Mouse (Mus musculus): ENCODE data around the gene Fbxl17. TPM values are rescaled to one million over a fixed set of nuclear protein-coding genes. Genes with fewer than 3 reads are reported as not detected.

The Fbxl17 gene
- total RNA-seq, 2 experiments from 2014 or later = 46.3 to 49.5 TPM

DNA sequence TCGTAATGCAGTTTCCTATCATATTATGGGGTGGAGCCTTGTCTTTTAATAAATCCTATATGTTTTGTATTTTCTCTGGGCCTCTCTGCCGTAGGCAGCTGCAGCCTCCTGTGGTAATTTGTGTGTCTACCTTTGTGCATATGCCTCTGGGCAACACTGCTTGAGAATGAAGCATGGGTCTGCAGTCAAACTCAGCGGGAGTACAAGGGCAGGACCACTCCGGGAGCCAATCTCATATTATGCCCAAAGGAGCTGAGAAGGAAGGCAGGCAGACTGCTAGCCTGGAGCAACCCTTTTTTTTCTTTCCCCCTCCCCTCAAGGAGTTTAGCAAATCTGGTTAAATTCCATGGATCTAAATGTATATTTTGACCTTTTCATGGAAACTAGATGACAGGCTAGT lies 392.3 kb downstream of the Fbxl17 start:
- no peak for TF ChIP-seq CTCF (IDR thresholded peaks at IDR 0.05)
- intact Hi-C loops (cut with DNase I) = no loop called here

DNA sequence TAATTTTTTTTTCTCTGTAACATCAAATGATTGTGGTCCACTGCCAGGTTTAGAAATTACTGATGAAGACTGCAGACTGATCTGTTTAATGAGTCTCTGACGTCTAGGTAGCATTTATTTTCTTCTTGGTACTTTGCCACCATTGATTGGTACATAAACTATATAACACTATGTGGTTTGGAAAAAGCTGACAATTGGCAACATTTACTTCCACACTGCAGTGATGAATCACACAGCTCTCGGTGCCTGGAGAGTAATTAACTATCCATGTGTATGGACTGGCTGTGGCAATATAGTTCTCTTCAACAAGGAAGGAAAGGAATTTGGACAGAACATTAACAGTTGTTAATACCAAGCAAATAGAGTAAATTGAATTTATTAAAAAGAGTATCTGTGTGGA lies 404.3 kb downstream of the Fbxl17 start:
- DNase-seq = no peak
- intact Hi-C loops (cut with DNase I) = no loop called here
- Histone ChIP-seq H3K27ac (no peak overlapping the region), H3K4me3 (no peak overlapping the region)
- TF ChIP-seq CTCF (IDR thresholded peaks at IDR 0.05) = no peak

More for the DNA sequence above, 392.3 kb downstream of the Fbxl17 start:
- H3K4me3 ChIP-seq = no peak overlapping the region
- H3K27ac ChIP-seq = no peak overlapping the region
- no peak for DNase-seq

DNA sequence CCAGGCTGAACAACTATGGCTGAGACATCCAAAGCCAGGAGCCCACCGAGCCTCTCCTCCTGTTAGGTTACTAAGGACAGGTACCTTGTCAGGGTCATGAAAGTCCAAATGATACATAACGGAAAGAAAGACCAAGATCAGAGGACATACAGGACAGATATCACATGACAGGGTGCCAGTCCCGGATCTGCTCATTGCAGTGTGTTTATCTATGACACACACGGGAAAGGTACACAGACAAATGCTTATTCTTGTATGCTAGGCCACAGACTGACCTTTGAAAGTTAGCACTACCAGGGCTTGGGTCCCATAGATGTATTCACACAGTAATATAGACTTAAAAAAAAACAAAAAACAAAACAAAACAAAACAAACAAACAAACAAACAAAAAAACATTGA lies 404.8 kb downstream of the Fbxl17 start:
- Histone ChIP-seq H3K4me3 (no peak overlapping the region), H3K27ac (no peak overlapping the region)
- no peak for DNase-seq
- TF ChIP-seq CTCF (IDR thresholded peaks at IDR 0.05) = no peak
- intact Hi-C loops (cut with DNase I) = no loop called here

DNA sequence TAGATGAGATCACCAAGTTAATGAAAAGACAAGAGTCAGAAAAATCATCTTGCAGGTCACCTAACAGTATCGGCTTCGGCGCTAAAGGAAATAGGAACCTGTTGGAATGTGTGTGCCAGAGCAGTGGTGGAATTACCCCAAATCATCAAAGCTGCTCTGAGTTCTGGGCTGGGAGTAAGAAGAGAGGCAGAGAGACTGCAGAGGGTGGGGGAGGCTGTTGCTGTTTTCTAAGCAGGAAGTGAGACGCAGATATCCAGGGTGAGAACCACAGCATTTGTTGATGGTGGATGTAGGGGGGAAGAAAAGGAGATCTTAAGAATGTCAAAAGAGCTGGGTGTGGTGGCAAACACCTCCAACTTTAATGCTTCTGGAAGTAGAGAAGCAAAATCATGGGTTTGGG lies 406.6 kb downstream of the Fbxl17 start:
- H3K27ac ChIP-seq = no peak overlapping the region
- no peak for TF ChIP-seq CTCF (IDR thresholded peaks at IDR 0.05)
- no peak for DNase-seq
- no peak overlapping the region for H3K4me3 ChIP-seq
- intact Hi-C loops (cut with DNase I) = no loop called here

DNA sequence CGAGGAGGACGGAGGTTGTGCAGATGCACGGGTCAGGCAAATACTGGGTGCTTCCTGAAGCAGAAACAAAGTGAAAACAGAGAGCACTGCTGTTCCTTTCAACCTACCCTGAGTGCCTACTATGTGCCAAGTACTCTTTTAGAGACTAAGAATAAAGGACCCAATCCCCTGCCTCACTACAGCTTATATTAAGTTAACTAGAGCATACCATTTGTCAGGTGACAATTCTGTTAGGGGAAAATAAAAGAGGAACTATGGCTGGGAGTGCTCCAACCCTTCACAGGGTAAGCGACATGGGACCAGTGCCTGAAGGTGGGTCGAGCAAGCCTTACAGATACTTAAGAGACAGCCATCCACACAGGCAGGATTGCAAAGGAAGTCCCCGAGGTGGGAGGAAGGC lies 407.0 kb downstream of the Fbxl17 start:
- H3K27ac ChIP-seq = no peak overlapping the region
- no peak for TF ChIP-seq CTCF (IDR thresholded peaks at IDR 0.05)
- no peak overlapping the region for H3K4me3 ChIP-seq
- DNase-seq = no peak
- intact Hi-C loops (cut with DNase I) = no loop called here

DNA sequence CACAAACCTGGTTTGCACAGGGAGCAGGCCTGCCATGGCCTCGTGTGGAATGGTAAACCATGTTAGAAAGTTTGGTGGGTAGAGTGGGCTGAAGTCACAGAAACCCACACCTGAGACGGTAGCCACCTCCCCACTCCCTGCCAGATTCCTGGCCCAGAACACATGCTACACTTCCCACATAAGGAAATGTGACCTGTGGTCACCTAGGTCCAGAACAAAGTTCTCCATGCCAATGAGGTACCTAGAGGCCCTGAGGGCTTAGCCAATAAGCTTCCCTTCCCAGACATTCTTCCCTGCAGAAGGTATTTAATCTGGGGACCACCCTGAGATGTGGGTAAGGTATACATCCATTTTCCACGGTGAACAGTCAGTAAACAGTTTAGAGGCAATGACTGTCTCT lies 409.7 kb downstream of the Fbxl17 start:
- no peak overlapping the region for H3K27ac ChIP-seq
- H3K4me3 ChIP-seq = no peak overlapping the region
- TF ChIP-seq CTCF (IDR thresholded peaks at IDR 0.05) = no peak
- DNase-seq = no peak
- intact Hi-C loops (cut with DNase I) = no loop called here

DNA sequence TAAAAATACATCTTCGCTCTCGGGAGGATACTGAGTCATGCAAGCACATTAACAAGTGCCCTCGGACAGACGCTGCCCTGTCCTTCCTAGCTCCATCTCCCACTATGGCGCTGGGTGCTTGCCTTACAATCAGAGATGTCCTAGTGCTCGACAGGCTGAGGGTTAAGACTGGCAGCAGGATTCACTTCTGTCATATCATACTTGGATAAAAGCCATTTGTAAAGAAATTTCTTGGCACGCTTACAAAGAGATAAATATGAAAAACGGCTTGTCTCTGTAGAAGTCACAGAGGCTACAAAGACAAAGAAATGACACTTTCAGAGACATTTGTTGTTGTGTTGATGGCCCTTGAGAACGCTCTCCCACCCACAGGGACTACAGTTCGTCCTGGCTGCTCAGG lies 412.6 kb downstream of the Fbxl17 start:
- DNase-seq = no peak
- intact Hi-C loops (cut with DNase I) = no loop called here
- H3K27ac ChIP-seq = no peak overlapping the region
- TF ChIP-seq CTCF (IDR thresholded peaks at IDR 0.05) = no peak
- H3K4me3 ChIP-seq = no peak overlapping the region

DNA sequence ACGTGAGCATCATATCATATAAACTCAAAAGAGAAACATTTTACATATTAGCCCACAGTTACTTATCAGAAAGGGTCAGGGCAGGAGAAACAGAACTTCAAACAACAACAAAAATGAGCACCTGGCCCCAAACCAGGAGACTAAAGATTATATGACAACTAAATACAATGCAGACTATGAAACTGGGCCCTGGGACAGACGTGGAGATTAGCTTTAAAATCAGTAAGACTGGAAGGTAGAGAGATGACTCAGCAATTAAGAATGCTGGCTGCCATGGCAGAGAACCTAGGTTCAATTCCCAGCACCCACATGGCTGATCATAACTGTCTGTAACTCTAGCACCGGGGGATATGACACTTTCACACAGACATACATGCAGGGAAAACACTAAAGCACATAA lies 413.3 kb downstream of the Fbxl17 start:
- no peak overlapping the region for H3K27ac ChIP-seq
- no peak overlapping the region for H3K4me3 ChIP-seq
- intact Hi-C loops (cut with DNase I) = no loop called here
- DNase-seq = no peak
- TF ChIP-seq CTCF (IDR thresholded peaks at IDR 0.05) = no peak

DNA sequence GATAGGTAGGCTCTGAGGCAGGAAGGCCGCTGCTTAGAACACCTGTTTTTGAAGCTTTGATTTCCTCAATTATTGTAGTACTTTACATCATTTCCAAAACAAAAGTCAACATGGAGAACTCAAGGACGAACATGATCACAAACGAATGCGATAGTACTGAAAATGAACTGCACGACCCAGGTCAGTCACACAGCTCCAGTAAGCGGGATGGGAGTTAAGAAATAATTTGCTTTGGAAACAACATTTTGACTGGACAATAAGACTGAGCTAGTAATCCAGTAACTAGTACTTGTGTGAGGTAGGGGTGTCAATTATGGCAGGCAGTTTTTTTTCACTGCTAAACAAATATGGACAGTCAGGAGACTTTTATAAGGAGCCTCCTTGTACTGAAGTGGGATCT lies 414.6 kb downstream of the Fbxl17 start:
- intact Hi-C loops (cut with DNase I) = no loop called here
- no peak overlapping the region for H3K27ac ChIP-seq
- no peak for DNase-seq
- no peak overlapping the region for H3K4me3 ChIP-seq
- TF ChIP-seq CTCF (IDR thresholded peaks at IDR 0.05) = no peak

DNA sequence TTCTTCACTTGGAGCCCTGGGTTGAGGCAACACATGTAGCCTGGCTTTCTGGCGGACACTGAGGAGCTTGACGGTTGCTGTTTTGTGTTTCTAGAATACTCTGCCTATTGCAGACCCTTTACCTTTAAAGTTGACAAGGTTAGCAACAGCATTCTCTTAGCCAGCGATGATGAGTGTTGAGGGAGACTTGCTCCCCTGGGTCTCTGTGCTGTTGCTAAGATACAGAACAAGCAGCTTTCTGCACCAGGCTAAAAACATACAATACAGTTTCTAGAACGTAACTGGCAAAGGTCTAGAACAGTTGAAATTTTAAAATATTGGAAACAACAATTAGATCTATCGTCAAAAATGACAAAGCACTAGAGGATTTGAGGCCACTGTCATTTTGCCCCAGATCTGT lies 420.7 kb downstream of the Fbxl17 start:
- intact Hi-C loops (cut with DNase I) = no loop called here
- TF ChIP-seq CTCF (IDR thresholded peaks at IDR 0.05) = no peak
- DNase-seq = no peak
- no peak overlapping the region for H3K4me3 ChIP-seq
- H3K27ac ChIP-seq = no peak overlapping the region

DNA sequence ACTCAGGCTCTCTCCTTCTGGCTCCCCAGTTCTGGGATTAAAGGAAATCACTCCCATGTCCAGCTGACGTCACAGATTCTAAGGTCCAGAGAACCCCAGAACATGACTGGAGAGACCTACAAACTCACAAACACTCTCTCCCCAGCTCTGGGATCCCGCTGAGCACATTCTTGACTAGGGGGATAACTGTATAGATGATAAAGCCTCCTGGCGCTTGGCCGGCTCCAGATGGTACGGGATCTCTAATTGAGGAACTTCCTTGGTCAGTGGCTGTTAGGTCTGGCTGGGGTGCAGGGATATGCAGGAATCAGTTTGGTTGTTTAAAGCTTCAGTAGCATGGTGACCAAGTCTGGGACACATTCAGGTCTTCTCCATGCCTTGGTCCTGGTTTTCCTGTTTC lies 422.3 kb downstream of the Fbxl17 start:
- TF ChIP-seq CTCF (IDR thresholded peaks at IDR 0.05) = no peak
- no peak overlapping the region for H3K27ac ChIP-seq
- intact Hi-C loops (cut with DNase I) = no loop called here
- no peak for DNase-seq
- no peak overlapping the region for H3K4me3 ChIP-seq

DNA sequence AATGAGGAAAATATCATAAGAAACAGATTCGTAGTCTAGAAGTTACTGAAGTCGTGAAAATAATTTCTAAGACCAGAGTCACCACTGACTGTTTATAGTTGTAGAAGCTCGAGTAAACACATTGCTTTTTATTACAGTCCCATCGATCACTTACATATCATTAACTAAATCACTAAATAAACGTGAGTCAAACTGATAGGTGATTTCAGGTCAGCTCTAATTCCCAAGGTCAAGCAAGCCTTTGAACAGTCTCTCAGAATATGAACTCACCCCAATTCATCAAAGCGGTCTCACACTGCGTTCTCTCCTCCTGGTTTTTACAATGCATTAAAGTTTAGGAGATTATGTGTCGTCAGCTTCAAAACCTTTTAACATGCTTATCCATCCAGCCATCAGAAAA lies 423.2 kb downstream of the Fbxl17 start:
- intact Hi-C loops (cut with DNase I) = no loop called here
- Histone ChIP-seq H3K27ac (no peak overlapping the region), H3K4me3 (no peak overlapping the region)
- no peak for DNase-seq
- no peak for TF ChIP-seq CTCF (IDR thresholded peaks at IDR 0.05)

DNA sequence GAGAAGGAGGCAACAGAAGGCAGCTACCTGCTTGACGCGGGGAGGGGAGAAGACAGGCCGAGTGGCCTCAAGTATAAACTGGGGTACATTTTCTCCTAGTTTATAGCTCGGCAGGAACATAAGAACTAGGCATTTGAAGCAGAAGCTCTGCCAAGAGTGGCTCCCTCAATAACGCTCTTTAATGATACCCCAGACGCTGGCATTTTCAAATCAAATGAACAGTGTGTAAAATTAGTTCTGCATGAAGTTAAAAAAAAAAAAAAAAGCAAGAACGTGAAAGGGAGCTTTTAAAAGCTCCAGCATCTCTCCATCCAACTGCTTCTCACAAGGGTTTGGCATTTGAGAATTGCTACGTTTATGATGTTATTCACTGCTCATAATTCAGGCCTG lies 423.8 kb downstream of the Fbxl17 start:
- no peak for DNase-seq
- Histone ChIP-seq H3K4me3 (no peak overlapping the region), H3K27ac (no peak overlapping the region)
- TF ChIP-seq CTCF (IDR thresholded peaks at IDR 0.05) = no peak
- intact Hi-C loops (cut with DNase I) = no loop called here

DNA sequence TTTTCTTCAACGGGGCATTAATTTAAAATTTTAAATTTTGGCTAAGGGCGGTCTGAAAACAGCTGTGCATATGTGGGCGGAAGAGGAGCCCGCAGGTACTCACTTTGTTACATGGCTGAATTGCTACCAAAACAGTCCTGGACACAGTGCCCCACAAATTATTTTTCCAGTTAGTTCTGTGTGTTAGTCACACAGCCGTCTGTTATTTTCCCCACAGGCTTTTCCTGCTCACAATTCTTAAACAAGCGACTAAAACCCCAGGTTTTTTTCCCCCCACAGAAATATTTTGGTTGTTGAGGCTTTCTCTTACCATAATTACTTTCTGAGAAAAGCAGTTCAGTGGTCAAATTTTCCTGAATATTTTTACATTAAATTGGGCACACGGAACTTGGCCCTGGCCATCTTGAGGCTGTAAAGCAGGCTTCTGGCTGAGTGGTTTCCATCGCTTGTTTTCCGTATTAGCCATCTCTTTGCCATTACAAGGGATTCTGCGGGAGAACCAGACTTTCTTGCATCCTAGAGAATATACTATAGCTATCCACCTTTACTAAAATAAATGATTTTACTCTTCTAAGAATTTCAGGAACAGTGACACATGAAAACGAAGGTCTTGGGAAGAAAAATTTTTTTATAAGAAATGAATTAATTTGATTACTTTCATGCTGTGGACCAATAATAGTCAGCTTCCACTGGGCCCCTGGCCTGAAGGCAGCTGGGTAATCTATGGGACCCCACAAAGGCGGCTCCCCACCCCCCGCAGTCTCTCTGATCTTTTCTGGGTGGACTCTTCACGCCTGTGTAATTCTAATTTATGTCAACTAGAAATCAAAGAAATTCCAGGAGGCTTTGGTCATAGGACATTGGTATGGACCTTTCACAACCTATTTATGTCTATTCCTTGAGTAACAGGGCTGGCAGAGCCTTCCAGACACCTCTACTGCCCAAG lies 424.5 kb downstream of the Fbxl17 start:
- H3K27ac ChIP-seq = no peak overlapping the region
- no peak for TF ChIP-seq CTCF (IDR thresholded peaks at IDR 0.05)
- no peak overlapping the region for H3K4me3 ChIP-seq
- intact Hi-C loops (cut with DNase I) = no loop called here
- no peak for DNase-seq
